Mouse (Mus musculus): ENCODE results near the gene Fkbp4.

Gene Fkbp4

GRCm38 (mm10) chr6:128438317-128438870 is at the start of gene Fkbp4:
TSS of gene Fkbp4 (minus strand) at chr6:128438677.
- peak; percentile 92 for DNase-seq (ENCODE audit: low spot score)

- DNase-seq (ENCODE audit: low spot score): no peak
These were observed 49.3 kb upstream of the Fkbp4 start for GRCm38 (mm10) chr6:128487736-128488135.

- peak; percentile 96 for DNase-seq (ENCODE audit: low spot score)
These were observed 41.3 kb upstream of the Fkbp4 start for GRCm38 (mm10) chr6:128479463-128480454.

- DNase-seq (ENCODE audit: low spot score): no peak
These were observed 39.0 kb upstream of the Fkbp4 start for GRCm38 (mm10) chr6:128477495-128477894.

GRCm38 (mm10) chr6:128474112-128474511 is 35.6 kb upstream of the Fkbp4 start:
- DNase-seq (ENCODE audit: low spot score): no peak

GRCm38 (mm10) chr6:128469451-128469850 is 31.0 kb upstream of the Fkbp4 start:
- DNase-seq (ENCODE audit: low spot score): peak; percentile 45

- DNase-seq (ENCODE audit: low spot score): no peak
These were observed 28.8 kb upstream of the Fkbp4 start for GRCm38 (mm10) chr6:128467298-128467697.

GRCm38 (mm10) chr6:128466563-128466962 is 28.1 kb upstream of the Fkbp4 start:
- DNase-seq (ENCODE audit: low spot score): peak; percentile 22

GRCm38 (mm10) chr6:128466043-128466442 is 27.6 kb upstream of the Fkbp4 start:
- peak; percentile 47 for DNase-seq (ENCODE audit: low spot score)

GRCm38 (mm10) chr6:128464996-128465395 is 26.5 kb upstream of the Fkbp4 start:
- DNase-seq (ENCODE audit: low spot score): no peak

- DNase-seq (ENCODE audit: low spot score): no peak
These were observed 23.1 kb upstream of the Fkbp4 start for GRCm38 (mm10) chr6:128461606-128462005.

GRCm38 (mm10) chr6:128460729-128461503 is 22.4 kb upstream of the Fkbp4 start:
- DNase-seq (ENCODE audit: low spot score): no peak

GRCm38 (mm10) chr6:128460321-128460720 is 21.8 kb upstream of the Fkbp4 start:
- DNase-seq (ENCODE audit: low spot score): peak; percentile 18

GRCm38 (mm10) chr6:128457186-128457585 is 18.7 kb upstream of the Fkbp4 start:
- no peak for DNase-seq (ENCODE audit: low spot score)

- no peak for DNase-seq (ENCODE audit: low spot score)
These were observed 17.5 kb upstream of the Fkbp4 start for GRCm38 (mm10) chr6:128455835-128456605.

- no peak for DNase-seq (ENCODE audit: low spot score)
These were observed 8.6 kb upstream of the Fkbp4 start for GRCm38 (mm10) chr6:128447063-128447462.

- peak; percentile 81 for DNase-seq (ENCODE audit: low spot score)
These were observed 7.5 kb upstream of the Fkbp4 start for GRCm38 (mm10) chr6:128445761-128446535.

GRCm38 (mm10) chr6:128440238-128440637 is 1.8 kb upstream of the Fkbp4 start:
- DNase-seq (ENCODE audit: low spot score): no peak

- no peak for DNase-seq (ENCODE audit: low spot score)
These were observed 429 bp upstream of the Fkbp4 start for GRCm38 (mm10) chr6:128438871-128439341.

- peak; percentile 73 for DNase-seq (ENCODE audit: low spot score)
These were observed 653 bp downstream of the Fkbp4 start for GRCm38 (mm10) chr6:128437731-128438316.
